Mouse (Mus musculus): ENCODE data around the gene Pank4. TPM values are rescaled to one million over a fixed set of nuclear protein-coding genes. Genes with fewer than 3 reads are reported as not detected.

Gene Pank4
- polyA plus RNA-seq, 1 experiment from 2014 or later, result 36.6 TPM

- Histone ChIP-seq H3K9me3 (replicated peaks) (no peaks in the 10 kb centered on the region), H3K4me2 (peak overlapping the region; percentile 53; the same call in 1 of the 2 replicates), H3K9ac (no peak overlapping the region), H3K27me3 (peaks cover 95% of the 10 kb centered on the region), H3K4me1 (replicated peaks) (peaks cover 38% of the 10 kb centered on the region), H3K4me3 (peak overlapping the region; percentile 26; the same call in 1 of the 2 replicates), H3K27ac (no peak overlapping the region), H3K36me3 (no peaks in the 10 kb centered on the region)
- WGBS, result 16% methylated on average over 8 of the region's 8 CpGs
- ATAC-seq (replicated peaks; ENCODE audit: insufficient number of reproducible peaks, insufficient read depth, low FRiP score, low read depth), result no peak
These were observed 5.3 kb upstream of the Pank4 start for GRCm38 (mm10) chr4:154958621-154959020.

DNA sequence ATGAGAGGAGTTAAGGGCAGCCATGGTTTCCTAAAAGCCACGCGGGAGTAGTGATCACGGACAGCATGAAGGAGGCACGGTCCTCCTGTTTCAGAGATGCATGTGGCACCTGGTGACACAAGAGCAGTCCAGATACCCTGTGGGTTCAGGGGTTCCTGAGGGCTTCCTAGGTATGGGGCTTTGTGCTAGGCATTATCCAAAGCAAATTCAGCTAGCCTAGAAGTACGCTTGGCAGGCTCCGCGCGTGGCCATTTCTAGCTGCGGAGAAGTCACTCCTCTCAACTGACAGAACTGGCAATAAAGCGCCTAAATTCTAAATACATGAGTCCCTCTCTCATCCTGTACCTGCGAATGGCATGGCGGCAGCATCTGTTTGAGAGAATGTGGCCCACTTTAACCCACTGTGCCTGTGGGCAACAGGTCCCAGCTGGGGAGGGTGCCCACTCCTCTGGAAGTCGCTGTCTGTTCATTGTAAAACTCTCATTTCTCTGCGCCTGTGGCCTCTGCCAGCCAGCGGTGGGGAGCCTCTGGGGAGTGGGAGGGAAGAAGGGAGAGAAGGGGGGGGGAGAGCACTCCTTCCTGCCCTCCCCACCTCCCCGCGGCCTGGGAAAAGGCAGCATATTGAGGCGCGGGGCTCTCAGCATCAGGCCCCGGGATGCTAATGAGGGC lies 3.8 kb upstream of the Pank4 start:
- Histone ChIP-seq H3K27me3 (peaks cover 80% of the 10 kb centered on the region), H3K4me3 (peak overlapping the region; percentile 49), H3K9ac (peak overlapping the region; percentile 48; the same call in 1 of the 2 replicates), H3K27ac (no peak overlapping the region), H3K36me3 (no peaks in the 10 kb centered on the region), H3K4me1 (replicated peaks) (peaks cover 45% of the 10 kb centered on the region), H3K4me2 (peak overlapping the region; percentile 91), H3K9me3 (replicated peaks) (no peaks in the 10 kb centered on the region)
- no peak for ATAC-seq (replicated peaks; ENCODE audit: insufficient number of reproducible peaks, insufficient read depth, low FRiP score, low read depth)
- 27% methylated on average over 20 of the region's 20 CpGs for WGBS

GRCm38 (mm10) chr4:154960690-154961225 lies 3.2 kb upstream of the Pank4 start, which contains the start of gene Hes5:
Gene Hes5, plus strand, starts transcription at chr4:154960923.
- Histone ChIP-seq H3K9me3 (replicated peaks) (no peaks in the 10 kb centered on the region), H3K36me3 (no peaks in the 10 kb centered on the region), H3K27ac (no peak within 1 kb of the TSS), H3K27me3 (peaks cover 75% of the 10 kb centered on the region), H3K4me1 (replicated peaks) (peaks cover 51% of the 10 kb centered on the region), H3K4me3 (peak within 1 kb of the TSS; percentile 49), H3K9ac (peak within 1 kb of the TSS; percentile 48), H3K4me2 (peak within 1 kb of the TSS; percentile 91)
- no peak for ATAC-seq (replicated peaks; ENCODE audit: insufficient number of reproducible peaks, insufficient read depth, low FRiP score, low read depth)
- under 1% methylated on average over 65 of the region's 65 CpGs for WGBS

GRCm38 (mm10) chr4:154961226-154961738 lies 2.6 kb upstream of the Pank4 start:
- Histone ChIP-seq H3K9me3 (replicated peaks) (no peaks in the 10 kb centered on the region), H3K27me3 (peaks cover 70% of the 10 kb centered on the region), H3K27ac (no peak overlapping the region), H3K4me3 (peak overlapping the region; percentile 49), H3K9ac (peak overlapping the region; percentile 48), H3K36me3 (peaks cover 1% of the 10 kb centered on the region; the same call in 1 of the 2 replicates), H3K4me1 (replicated peaks) (peaks cover 56% of the 10 kb centered on the region), H3K4me2 (peak overlapping the region; percentile 91)
- WGBS, result under 1% methylated on average over 46 of the region's 47 CpGs
- ATAC-seq (replicated peaks; ENCODE audit: insufficient number of reproducible peaks, insufficient read depth, low FRiP score, low read depth), result no peak

GRCm38 (mm10) chr4:154961911-154962310 lies 2.0 kb upstream of the Pank4 start:
- Histone ChIP-seq H3K9ac (no peak overlapping the region), H3K27me3 (peaks cover 65% of the 10 kb centered on the region), H3K4me2 (peak overlapping the region; percentile 91), H3K9me3 (replicated peaks) (no peaks in the 10 kb centered on the region), H3K4me1 (replicated peaks) (peaks cover 62% of the 10 kb centered on the region), H3K4me3 (peak overlapping the region; percentile 49; the same call in 1 of the 2 replicates), H3K27ac (no peak overlapping the region), H3K36me3 (peaks cover 6% of the 10 kb centered on the region; the same call in 1 of the 2 replicates)
- 41% methylated on average over 13 of the region's 13 CpGs for WGBS
- ATAC-seq (replicated peaks; ENCODE audit: insufficient number of reproducible peaks, insufficient read depth, low FRiP score, low read depth), result no peak

DNA sequence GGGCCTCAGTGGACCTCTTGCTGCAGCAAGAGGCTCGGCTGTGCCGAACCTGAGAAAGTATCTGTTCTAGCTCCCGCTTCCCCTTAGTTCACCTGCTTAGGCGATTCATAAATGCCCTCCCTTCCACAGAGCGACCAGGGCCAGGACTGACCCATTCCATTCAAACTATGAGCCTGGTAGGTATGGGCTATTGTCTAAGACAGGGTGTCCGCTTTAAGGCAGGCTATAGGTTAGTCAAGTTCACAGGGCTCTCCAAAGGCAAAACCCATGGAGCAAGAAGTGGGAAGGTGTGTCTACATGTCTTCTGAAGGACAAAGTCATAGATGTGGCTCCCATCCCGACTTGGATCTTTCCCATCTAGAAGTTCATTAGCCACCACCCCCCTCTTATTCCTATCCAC lies 1.2 kb upstream of the Pank4 start:
- Histone ChIP-seq H3K27ac (no peak overlapping the region), H3K9ac (no peak overlapping the region), H3K9me3 (replicated peaks) (no peaks in the 10 kb centered on the region), H3K4me1 (replicated peaks) (peaks cover 68% of the 10 kb centered on the region), H3K4me2 (no peak overlapping the region), H3K36me3 (peaks cover 6% of the 10 kb centered on the region; the same call in 1 of the 2 replicates), H3K4me3 (no peak overlapping the region), H3K27me3 (peaks cover 57% of the 10 kb centered on the region)
- ATAC-seq (replicated peaks; ENCODE audit: insufficient number of reproducible peaks, insufficient read depth, low FRiP score, low read depth), result no peak
- 82% methylated on average over 7 of the region's 7 CpGs for WGBS

DNA sequence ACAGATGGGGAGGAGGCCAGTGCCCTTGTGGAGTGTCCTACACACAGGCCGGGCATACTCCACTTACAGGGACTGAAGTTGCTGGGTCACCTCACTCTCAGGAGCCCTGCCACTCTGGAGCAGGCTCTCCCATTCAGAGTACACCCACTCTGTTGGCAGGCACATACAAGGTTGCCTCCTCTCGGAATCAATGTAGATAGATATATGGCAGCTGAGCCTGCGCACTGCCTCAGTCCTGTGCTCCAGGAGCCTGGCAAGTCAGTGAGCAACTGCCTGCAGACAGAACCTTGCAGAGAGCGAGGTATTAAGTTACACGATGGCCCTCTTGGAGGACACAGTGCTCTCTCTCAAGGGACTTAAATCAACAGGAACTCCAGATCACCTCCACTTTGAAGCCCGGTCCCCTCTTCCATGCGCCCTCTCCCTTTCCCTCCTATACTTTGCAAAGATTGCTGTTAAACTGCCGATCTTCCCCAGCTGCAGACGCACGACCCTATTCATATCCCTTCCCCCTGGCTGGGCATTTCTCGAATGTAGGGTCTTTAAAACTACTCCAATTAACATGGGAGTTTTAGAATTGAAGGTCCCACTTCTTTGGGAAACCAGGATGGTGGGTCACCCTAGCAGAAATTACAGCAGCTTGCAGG lies 610 bp upstream of the Pank4 start:
- WGBS, result 37% methylated on average over 11 of the region's 11 CpGs
- peaks cover 51% of the 10 kb centered on the region for H3K27me3 ChIP-seq
- H3K4me1 ChIP-seq (replicated peaks), result peaks cover 66% of the 10 kb centered on the region
- H3K27ac ChIP-seq, result no peak overlapping the region
- H3K9me3 ChIP-seq (replicated peaks), result no peaks in the 10 kb centered on the region
- peaks cover 6% of the 10 kb centered on the region; the same call in 1 of the 2 replicates for H3K36me3 ChIP-seq
- peak overlapping the region; percentile 78 for H3K4me2 ChIP-seq
- peak overlapping the region; percentile 91 for H3K4me3 ChIP-seq
- peak overlapping the region; percentile 87; the same call in 1 of the 2 replicates for H3K9ac ChIP-seq
- no peak for ATAC-seq (replicated peaks; ENCODE audit: insufficient number of reproducible peaks, insufficient read depth, low FRiP score, low read depth)

- Histone ChIP-seq H3K4me2 (peak overlapping the region; percentile 78), H3K36me3 (peaks cover 13% of the 10 kb centered on the region), H3K4me1 (replicated peaks) (peaks cover 63% of the 10 kb centered on the region), H3K9me3 (replicated peaks) (no peaks in the 10 kb centered on the region), H3K27me3 (peaks cover 37% of the 10 kb centered on the region), H3K4me3 (peak overlapping the region; percentile 91), H3K9ac (peak overlapping the region; percentile 87), H3K27ac (peak overlapping the region; percentile 92)
- WGBS, result 1% methylated on average over 36 of the region's 36 CpGs
- peak; percentile 13 for ATAC-seq (replicated peaks; ENCODE audit: insufficient number of reproducible peaks, insufficient read depth, low FRiP score, low read depth)
These were observed 785 bp downstream of the Pank4 start for GRCm38 (mm10) chr4:154964581-154965235.

DNA sequence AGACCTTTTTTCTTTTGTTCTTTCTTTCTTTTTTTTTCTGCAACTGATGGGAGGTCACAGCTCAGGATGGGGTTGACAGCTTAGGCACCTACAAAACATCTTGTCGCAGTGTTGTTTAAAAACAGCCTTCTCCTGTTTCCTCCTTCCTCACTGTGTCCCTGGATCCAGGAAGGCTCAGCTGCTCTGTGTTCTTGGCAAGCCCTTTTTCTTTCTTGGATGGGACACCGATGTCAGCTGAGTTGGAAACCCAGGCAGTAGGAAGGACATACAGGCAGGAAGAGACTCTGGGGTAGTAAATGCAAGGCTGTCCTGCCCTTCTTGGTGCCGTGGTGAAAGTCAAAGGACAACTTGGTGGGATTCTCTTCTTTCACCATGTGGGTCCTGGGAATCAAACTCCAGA lies 1.9 kb downstream of the Pank4 start:
- Histone ChIP-seq H3K36me3 (peaks cover 24% of the 10 kb centered on the region), H3K4me1 (replicated peaks) (peaks cover 57% of the 10 kb centered on the region), H3K4me3 (peak overlapping the region; percentile 91; the same call in 1 of the 2 replicates), H3K9ac (peak overlapping the region; percentile 87), H3K4me2 (peak overlapping the region; percentile 78), H3K27ac (peak overlapping the region; percentile 92), H3K9me3 (replicated peaks) (no peaks in the 10 kb centered on the region), H3K27me3 (peaks cover 25% of the 10 kb centered on the region)
- 61% methylated on average over 3 of the region's 3 CpGs for WGBS
- no peak for ATAC-seq (replicated peaks; ENCODE audit: insufficient number of reproducible peaks, insufficient read depth, low FRiP score, low read depth)

- peak overlapping the region; percentile 92; the same call in 1 of the 2 replicates for H3K27ac ChIP-seq
- H3K4me2 ChIP-seq, result no peak overlapping the region
- peaks cover 12% of the 10 kb centered on the region for H3K27me3 ChIP-seq
- H3K4me1 ChIP-seq (replicated peaks), result peaks cover 46% of the 10 kb centered on the region
- no peak overlapping the region for H3K4me3 ChIP-seq
- ATAC-seq (replicated peaks; ENCODE audit: insufficient number of reproducible peaks, insufficient read depth, low FRiP score, low read depth), result no peak
- H3K9me3 ChIP-seq (replicated peaks), result no peaks in the 10 kb centered on the region
- peaks cover 37% of the 10 kb centered on the region for H3K36me3 ChIP-seq
- no peak overlapping the region for H3K9ac ChIP-seq
- WGBS, result 69% methylated on average over 5 of the region's 5 CpGs
These were observed 3.2 kb downstream of the Pank4 start for GRCm38 (mm10) chr4:154967173-154967572.

- no peak overlapping the region for H3K4me3 ChIP-seq
- H3K9ac ChIP-seq, result no peak overlapping the region
- H3K36me3 ChIP-seq, result peaks cover 85% of the 10 kb centered on the region
- 95% methylated on average over 12 of the region's 12 CpGs for WGBS
- peaks cover 7% of the 10 kb centered on the region for H3K4me1 ChIP-seq (replicated peaks)
- no peak for ATAC-seq (replicated peaks; ENCODE audit: insufficient number of reproducible peaks, insufficient read depth, low FRiP score, low read depth)
- H3K9me3 ChIP-seq (replicated peaks), result no peaks in the 10 kb centered on the region
- H3K27ac ChIP-seq, result no peak overlapping the region
- no peak overlapping the region for H3K4me2 ChIP-seq
- no peaks in the 10 kb centered on the region for H3K27me3 ChIP-seq
These were observed 8.6 kb downstream of the Pank4 start for GRCm38 (mm10) chr4:154972546-154972945.
